Mouse (Mus musculus): ENCODE results near the gene Cyp1a2.

Gene Cyp1a2

DNA sequence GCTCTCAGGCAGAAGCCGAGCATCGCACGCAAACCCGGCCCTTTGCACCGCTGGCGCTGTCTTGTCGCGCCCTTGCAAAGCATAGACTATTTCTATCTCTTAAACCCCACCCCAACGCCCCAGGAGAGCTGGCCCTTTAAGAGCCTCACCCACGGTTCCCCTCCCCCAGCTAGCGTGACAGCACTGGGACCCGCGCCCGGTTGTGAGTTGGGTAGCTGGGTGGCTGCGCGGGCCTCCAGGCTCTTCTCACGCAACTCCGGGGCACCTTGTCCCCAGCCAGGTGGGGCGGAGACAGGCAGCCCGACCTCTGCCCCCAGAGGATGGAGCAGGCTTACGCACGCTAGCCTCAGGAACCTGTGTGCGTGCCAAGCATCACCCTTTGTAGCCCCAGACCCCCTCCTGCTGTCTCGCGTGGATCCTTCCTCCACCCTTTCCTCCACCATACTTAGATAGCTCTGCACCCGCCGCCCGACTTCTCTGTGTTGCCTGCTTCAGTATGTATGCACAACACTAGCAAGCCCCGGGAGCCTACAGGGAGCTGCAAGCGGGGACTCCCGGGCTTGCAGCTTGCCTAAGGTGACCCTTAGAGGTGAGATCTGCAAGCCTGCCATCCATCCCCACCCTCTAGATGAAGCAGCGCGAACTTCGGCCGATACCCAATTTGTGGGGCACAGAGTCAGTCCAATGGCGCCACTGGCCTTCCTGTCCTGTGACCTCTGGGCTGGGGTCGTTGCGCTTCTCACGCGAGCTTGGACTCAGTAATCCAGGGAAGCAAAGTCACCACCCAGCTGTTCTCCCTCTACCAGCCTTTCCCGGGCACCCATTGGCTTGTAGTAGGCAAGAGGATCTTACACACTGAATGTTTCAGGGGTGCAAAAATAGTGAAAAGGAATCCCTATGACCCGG, 13.1 kb upstream of the Cyp1a2 start:
- DNase-seq (ENCODE audit: low read depth, low spot score) = peak; percentile 11
- Histone ChIP-seq H3K36me3 (ENCODE audit: control insufficient read depth, insufficient read depth, low read length, poor library complexity, severe bottlenecking) (no peaks in the 10 kb centered on the region), H3K27me3 (ENCODE audit: control insufficient read depth, insufficient read depth, low read length, poor library complexity, severe bottlenecking) (no peaks in the 10 kb centered on the region; the same call in 1 of the 2 replicates)

DNA sequence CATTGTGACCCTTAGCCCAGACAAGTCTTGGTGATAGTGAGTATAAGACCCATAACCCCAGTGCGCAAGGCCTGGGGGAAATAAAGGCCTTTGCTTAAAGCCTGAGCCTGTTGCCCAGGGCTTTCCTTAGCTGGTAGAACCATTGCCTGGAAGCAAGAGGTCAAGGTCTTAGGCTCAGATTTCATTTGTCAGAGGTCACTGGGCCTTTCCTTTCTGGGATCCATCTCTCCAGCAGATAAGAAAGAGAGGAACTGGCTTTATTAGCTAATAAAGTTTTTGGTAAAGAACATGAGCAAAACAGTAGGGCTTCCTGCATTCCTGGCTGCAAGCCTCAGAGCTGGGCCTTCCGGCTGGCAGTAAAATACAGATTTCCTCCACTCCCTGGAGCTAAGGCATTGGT, 10.6 kb upstream of the Cyp1a2 start:
- no peak for DNase-seq (ENCODE audit: low read depth, low spot score)
- no peaks in the 10 kb centered on the region; the same call in 1 of the 2 replicates for H3K27me3 ChIP-seq (ENCODE audit: control insufficient read depth, insufficient read depth, low read length, poor library complexity, severe bottlenecking)
- H3K36me3 ChIP-seq (ENCODE audit: control insufficient read depth, insufficient read depth, low read length, poor library complexity, severe bottlenecking) = no peaks in the 10 kb centered on the region

DNA sequence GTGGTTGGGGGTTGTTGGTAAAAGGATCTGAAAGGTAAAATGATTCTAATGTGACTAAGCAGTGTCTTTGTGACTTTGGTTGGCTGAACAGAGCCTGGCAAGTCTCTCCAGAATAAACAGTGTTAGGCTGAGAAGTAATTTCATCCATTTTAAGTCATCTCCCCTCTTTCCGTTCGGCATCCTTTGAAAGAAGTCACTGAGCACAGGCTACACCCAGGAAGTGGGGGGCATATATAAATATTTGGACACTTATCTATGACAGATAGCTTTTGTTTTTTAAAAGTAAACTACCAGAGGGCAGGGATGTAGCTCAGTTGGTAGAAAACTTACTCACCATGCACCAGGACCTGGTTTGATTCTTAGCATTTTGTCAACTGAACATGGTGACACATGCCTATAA, 5.1 kb upstream of the Cyp1a2 start:
- H3K36me3 ChIP-seq (ENCODE audit: control insufficient read depth, insufficient read depth, low read length, poor library complexity, severe bottlenecking) = no peaks in the 10 kb centered on the region
- H3K27me3 ChIP-seq (ENCODE audit: control insufficient read depth, insufficient read depth, low read length, poor library complexity, severe bottlenecking) = no peaks in the 10 kb centered on the region; the same call in 1 of the 2 replicates
- no peak for DNase-seq (ENCODE audit: low read depth, low spot score)

DNA sequence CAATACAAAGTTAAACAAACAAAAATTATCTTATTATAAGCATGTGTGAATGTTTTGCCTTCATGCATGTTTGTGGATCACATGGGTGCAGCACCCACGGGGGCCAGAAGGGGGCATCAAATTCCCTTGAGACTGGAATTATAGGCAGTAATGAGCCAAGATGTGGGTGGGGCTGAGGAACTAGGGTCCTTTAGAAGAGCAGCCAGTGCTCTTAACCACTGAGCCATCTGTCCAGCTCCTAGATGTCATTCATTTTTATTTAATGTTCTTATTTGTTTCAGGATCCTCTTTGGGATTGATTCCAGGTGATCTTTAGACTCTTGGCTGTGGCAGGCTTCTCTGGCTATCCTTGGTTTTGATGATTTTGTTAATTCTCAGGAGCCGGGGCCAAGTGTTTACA, 4.7 kb upstream of the Cyp1a2 start:
- H3K27me3 ChIP-seq (ENCODE audit: control insufficient read depth, insufficient read depth, low read length, poor library complexity, severe bottlenecking) = no peaks in the 10 kb centered on the region; the same call in 1 of the 2 replicates
- H3K36me3 ChIP-seq (ENCODE audit: control insufficient read depth, insufficient read depth, low read length, poor library complexity, severe bottlenecking) = no peaks in the 10 kb centered on the region
- peak; percentile 35 for DNase-seq (ENCODE audit: low read depth, low spot score)

DNA sequence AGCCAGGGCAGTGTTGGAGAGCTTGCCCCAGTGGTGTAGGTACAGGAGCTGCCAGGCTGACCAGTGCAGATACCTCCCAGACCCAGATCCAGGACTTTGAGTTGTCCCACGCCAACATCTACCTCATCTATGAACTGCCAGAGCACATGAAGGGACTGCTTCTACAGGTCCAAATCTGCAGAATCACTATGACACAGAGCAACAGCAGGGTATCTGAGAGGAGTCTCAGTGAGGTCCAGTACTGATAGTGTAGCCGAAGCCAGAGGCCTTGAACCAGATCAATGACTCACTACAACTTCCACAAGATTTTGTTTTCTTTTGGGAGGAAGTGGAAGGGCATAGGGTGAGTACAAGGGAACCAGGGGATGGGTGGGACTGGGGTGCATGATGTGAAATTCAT, 4.2 kb upstream of the Cyp1a2 start, which contains the start of gene Cyp1a1:
TSS of gene Cyp1a1 (plus strand) at position 178 of the 400 bp plus-strand sequence.
- Histone ChIP-seq H3K36me3 (ENCODE audit: control insufficient read depth, insufficient read depth, low read length, poor library complexity, severe bottlenecking) (no peaks in the 10 kb centered on the region), H3K27me3 (ENCODE audit: control insufficient read depth, insufficient read depth, low read length, poor library complexity, severe bottlenecking) (no peaks in the 10 kb centered on the region; the same call in 1 of the 2 replicates)
- no peak for DNase-seq (ENCODE audit: low read depth, low spot score)

DNA sequence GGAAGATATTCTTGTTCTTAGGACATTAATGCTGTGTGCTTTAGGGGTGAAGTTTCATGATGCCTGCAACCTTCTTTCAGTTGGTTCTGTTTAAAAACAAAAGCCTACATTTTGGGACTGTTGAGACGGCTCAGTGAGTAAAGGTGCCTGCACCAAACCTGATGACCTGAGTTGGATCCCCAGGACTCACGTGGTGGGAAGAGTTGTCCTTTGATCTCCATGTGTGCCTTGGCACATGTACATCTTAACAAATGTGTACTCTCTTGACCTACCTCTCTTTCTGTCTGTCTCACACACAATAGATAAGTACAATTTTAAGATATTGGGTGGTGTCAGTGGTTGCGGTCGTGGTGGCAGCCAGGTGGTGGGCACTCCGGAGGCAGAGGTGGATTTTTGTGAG, 2.5 kb upstream of the Cyp1a2 start:
- no peak for DNase-seq (ENCODE audit: low read depth, low spot score)
- Histone ChIP-seq H3K36me3 (ENCODE audit: control insufficient read depth, insufficient read depth, low read length, poor library complexity, severe bottlenecking) (no peaks in the 10 kb centered on the region), H3K27me3 (ENCODE audit: control insufficient read depth, insufficient read depth, low read length, poor library complexity, severe bottlenecking) (no peaks in the 10 kb centered on the region)

DNA sequence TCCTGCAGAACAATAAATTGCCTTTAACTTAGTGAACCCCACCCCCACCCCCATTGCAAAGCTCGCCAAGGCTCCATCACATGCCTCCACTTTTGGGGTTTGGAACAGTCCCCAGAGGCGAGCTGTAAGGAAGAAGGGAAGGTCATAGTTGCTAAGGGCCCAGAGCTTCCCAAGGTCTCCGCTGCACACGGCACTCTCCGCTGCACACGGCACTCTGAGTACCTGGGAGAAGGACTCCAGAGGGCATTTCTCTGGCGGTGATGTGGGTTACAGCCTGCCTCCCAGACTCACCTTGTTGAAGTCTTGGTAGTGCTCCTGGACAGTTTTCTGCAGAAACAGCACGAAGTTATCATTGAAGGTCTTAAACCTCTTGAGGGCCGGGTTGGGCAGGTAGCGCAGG, 2.1 kb downstream of the Cyp1a2 start:
- H3K36me3 ChIP-seq (ENCODE audit: control insufficient read depth, insufficient read depth, low read length, poor library complexity, severe bottlenecking) = no peaks in the 10 kb centered on the region
- no peak for DNase-seq (ENCODE audit: low read depth, low spot score)
- H3K27me3 ChIP-seq (ENCODE audit: control insufficient read depth, insufficient read depth, low read length, poor library complexity, severe bottlenecking) = no peaks in the 10 kb centered on the region

DNA sequence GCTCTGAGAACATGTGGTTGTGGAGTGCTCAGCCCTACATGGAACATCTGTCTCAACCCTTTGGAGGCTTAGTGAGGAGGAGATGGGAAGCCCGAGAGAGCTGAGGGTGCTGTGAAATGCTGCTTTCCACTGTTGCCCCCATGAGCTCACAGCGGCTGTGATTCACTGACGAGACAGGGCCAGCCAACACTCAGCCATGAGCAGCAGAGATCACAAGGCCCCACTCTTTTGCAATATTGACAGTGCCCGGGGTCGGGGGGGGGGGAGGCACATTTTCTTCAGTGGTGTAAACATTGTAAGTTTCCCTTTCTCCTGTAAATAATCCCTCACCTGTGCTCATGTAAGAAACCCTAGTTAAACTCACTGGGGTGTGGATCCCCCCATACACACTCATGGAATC, 12.0 kb downstream of the Cyp1a2 start:
- no peaks in the 10 kb centered on the region for H3K27me3 ChIP-seq (ENCODE audit: control insufficient read depth, insufficient read depth, low read length, poor library complexity, severe bottlenecking)
- no peak for DNase-seq (ENCODE audit: low read depth, low spot score)
- no peaks in the 10 kb centered on the region for H3K36me3 ChIP-seq (ENCODE audit: control insufficient read depth, insufficient read depth, low read length, poor library complexity, severe bottlenecking)

DNA sequence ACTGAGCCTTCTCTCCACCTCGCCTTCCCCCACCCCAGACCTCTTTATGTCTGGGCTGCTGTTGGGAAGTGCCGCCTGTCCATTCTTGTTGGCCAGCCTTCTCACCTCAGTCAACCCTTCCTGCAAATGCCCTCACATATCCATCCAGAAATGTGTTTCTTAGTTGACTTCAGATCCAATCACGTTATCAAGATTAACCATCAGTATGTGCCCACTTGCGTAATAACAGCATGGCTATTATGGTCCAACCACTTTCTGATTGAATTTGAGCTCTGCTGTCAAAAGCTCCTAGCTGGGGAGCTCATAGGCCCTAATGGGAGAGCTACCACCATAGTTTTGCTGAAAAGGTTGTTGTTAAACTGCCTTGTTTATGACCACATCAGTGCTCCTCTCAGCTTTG, 12.5 kb downstream of the Cyp1a2 start:
- no peaks in the 10 kb centered on the region for H3K27me3 ChIP-seq (ENCODE audit: control insufficient read depth, insufficient read depth, low read length, poor library complexity, severe bottlenecking)
- DNase-seq (ENCODE audit: low read depth, low spot score) = no peak

DNA sequence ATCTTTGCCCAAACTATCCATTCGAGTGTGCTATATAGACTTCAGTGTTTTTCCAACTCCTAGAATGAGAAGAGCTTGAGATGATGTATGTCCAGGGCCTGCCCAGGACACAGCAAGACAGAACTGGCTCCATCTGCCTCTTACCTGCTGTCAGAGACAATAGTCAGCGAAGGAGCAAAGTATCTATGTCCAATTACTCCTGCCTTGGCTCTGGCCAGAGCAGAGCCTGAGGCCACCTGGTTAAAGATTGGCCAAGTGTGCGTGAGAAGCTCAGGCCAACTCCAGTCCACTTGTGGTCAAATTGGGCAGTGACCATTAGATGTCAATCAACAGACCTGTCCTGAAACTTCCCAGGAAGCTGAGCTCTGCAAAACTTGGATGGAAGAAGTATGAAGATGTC, 13.9 kb downstream of the Cyp1a2 start:
- Histone ChIP-seq H3K36me3 (ENCODE audit: control insufficient read depth, insufficient read depth, low read length, poor library complexity, severe bottlenecking) (no peaks in the 10 kb centered on the region), H3K27me3 (ENCODE audit: control insufficient read depth, insufficient read depth, low read length, poor library complexity, severe bottlenecking) (no peaks in the 10 kb centered on the region)
- no peak for DNase-seq (ENCODE audit: low read depth, low spot score)

More for the DNA sequence above, 12.5 kb downstream of the Cyp1a2 start:
- H3K36me3 ChIP-seq (ENCODE audit: control insufficient read depth, insufficient read depth, low read length, poor library complexity, severe bottlenecking) = no peaks in the 10 kb centered on the region

DNA sequence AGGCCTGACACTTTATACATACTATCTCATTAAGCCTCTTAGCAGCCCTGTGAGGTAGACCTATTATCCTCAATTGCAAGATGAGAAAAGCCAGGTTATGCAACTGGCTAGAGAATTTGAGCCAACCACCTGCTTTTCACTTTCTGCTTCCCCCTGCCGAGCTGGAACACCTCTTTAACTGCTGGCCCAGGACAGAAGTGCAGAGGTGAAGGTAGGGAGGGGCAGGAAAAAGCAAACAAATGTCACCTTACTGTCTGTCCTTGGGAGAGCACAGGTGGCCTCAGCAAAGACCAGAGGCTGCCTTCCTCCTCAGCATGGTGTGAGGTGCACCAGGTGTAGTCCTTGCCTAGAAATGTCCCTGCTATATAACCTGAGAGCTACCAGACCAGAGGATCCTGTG, 15.2 kb downstream of the Cyp1a2 start:
- H3K36me3 ChIP-seq (ENCODE audit: control insufficient read depth, insufficient read depth, low read length, poor library complexity, severe bottlenecking) = no peaks in the 10 kb centered on the region
- no peak for DNase-seq (ENCODE audit: low read depth, low spot score)
- no peaks in the 10 kb centered on the region for H3K27me3 ChIP-seq (ENCODE audit: control insufficient read depth, insufficient read depth, low read length, poor library complexity, severe bottlenecking)

DNA sequence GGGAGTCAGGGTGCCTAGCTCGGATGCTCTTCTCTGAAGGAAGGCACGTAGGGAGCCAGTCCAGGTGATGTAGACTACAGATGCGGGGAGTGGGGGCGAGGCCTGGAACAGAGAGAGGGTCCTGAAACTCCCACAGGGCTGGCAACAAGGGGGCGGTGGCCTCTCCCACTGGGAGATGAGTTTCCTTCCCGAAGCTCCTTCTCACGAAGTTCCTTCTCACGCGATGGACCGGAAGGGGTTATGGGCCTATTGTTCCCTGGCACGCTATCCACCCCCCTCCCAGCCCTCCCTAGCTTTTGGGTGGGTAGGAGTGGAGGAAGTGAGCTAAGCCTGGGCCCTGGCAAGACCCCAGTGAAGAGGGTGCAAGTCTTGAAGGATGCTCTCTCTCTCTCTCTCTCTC, 15.7 kb downstream of the Cyp1a2 start:
- no peak for DNase-seq (ENCODE audit: low read depth, low spot score)
- Histone ChIP-seq H3K36me3 (ENCODE audit: control insufficient read depth, insufficient read depth, low read length, poor library complexity, severe bottlenecking) (no peaks in the 10 kb centered on the region), H3K27me3 (ENCODE audit: control insufficient read depth, insufficient read depth, low read length, poor library complexity, severe bottlenecking) (no peaks in the 10 kb centered on the region)

DNA sequence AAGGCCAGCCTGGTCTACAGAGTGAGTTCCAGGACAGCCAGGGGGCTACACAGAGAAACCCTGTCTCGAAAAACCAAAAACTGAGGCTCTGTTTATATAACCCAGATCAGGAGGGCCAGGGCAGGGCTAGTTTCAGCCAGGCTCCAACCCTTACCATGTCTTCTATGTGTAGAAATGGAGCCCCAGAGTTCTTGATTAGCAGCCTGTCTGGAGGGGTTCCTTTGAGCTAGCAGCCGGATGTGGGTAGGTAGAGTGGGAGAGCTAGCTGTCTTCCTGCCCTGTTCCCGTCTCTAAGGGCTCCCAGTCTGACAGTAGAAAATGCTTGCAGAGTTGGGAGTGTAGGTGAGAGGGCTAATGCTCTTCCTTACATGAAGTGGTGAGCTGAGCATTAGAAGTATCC, 16.4 kb downstream of the Cyp1a2 start:
- DNase-seq (ENCODE audit: low read depth, low spot score) = no peak
- Histone ChIP-seq H3K27me3 (ENCODE audit: control insufficient read depth, insufficient read depth, low read length, poor library complexity, severe bottlenecking) (no peaks in the 10 kb centered on the region), H3K36me3 (ENCODE audit: control insufficient read depth, insufficient read depth, low read length, poor library complexity, severe bottlenecking) (no peaks in the 10 kb centered on the region)

DNA sequence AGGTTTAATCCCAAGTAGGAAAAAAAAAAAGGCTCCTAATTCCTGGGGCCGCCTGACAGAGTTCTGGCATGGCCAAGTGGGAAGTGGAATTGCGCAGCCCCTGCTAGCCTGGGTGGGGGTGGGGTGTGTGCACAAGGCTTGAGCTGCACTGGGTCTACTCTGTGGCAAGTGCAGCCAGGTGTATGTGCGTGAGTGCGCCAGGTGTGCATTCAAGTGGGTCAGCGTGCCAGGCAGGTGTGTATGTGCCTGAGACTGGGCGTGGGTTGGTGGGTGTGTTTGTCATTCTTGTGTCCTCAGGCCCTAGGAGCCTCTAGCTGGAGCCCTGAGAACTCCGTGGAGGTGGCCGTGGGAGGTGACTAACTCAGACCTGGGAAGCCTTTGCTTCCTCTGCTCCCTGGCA, 17.0 kb downstream of the Cyp1a2 start:
- Histone ChIP-seq H3K36me3 (ENCODE audit: control insufficient read depth, insufficient read depth, low read length, poor library complexity, severe bottlenecking) (no peaks in the 10 kb centered on the region), H3K27me3 (ENCODE audit: control insufficient read depth, insufficient read depth, low read length, poor library complexity, severe bottlenecking) (no peaks in the 10 kb centered on the region)
- DNase-seq (ENCODE audit: low read depth, low spot score) = no peak

DNA sequence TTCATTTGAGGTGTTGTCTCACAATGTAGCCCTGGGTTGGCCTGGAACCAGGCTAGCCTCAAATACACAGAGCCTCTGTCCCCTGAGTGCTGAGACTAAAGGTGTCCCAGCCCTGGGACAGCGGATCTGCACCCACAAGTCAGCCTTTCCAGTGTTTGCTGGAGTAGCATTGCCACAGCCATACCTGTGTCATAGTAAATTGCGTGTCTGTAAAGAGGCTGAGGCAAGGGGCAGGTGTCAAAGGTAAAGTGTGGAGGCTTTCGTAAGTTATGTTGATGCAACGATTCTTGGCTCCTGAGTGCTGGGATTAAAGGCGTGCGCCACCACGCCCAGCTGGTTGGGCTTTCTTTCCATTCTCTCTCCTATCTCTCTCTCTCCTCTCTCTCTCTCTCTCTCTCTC, 18.9 kb downstream of the Cyp1a2 start:
- H3K36me3 ChIP-seq (ENCODE audit: control insufficient read depth, insufficient read depth, low read length, poor library complexity, severe bottlenecking) = no peaks in the 10 kb centered on the region
- DNase-seq (ENCODE audit: low read depth, low spot score) = no peak
- H3K27me3 ChIP-seq (ENCODE audit: control insufficient read depth, insufficient read depth, low read length, poor library complexity, severe bottlenecking) = no peaks in the 10 kb centered on the region

DNA sequence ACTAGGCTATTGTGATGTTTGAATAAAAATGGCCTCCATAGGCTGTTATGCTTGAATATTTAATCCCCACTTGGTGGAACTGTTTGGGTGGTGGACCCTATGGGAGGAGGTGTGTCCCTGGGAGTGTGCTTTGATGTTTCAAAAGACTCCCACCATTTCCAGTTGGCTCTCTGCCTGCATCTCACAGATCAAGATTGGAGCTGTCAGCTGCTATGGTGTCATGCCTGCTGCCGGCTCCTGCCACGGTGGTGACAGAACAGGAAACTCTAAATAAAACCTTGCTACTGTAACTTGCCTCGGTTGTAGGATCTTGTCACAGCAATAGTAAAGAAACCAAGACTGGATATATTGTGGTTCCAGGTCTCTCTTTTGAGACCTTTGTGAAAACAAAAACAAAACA, 22.0 kb downstream of the Cyp1a2 start:
- Histone ChIP-seq H3K27me3 (ENCODE audit: control insufficient read depth, insufficient read depth, low read length, poor library complexity, severe bottlenecking) (no peaks in the 10 kb centered on the region), H3K36me3 (ENCODE audit: control insufficient read depth, insufficient read depth, low read length, poor library complexity, severe bottlenecking) (no peaks in the 10 kb centered on the region)
- DNase-seq (ENCODE audit: low read depth, low spot score) = no peak

Data from splenic B cell, adult 2 months (primary cell).